Comparison of ENCODE assay signal across 22 mouse cellular contexts in genomic region chr19:24987355-24987754, GRCm38 (mm10). TPM values are rescaled to one million over a fixed set of nuclear protein-coding genes. Genes with fewer than 3 reads are reported as not detected.
DNase-seq lines count a peak whose midpoint lies in the region; ATAC-seq lines count a peak whose summit lies in the region.
"Had no signal": no experiment of that assay in that cellular context is flagged by ENCODE, and none has a peak within 500 bp of the region (broad histone marks: within the 10 kb centered on the region; RNA-seq: fewer than 3 reads in every experiment).

No protein-coding gene starts in this region.

- H3K4me2 ChIP-seq in liver, embryonic 16.5 days (ENCODE audit: low read depth, low read length) = no peak overlapping the region
- H3K4me2 ChIP-seq: embryonic facial prominence, embryonic 13.5 days; forebrain, embryonic 13.5 days; heart, embryonic 11.5 days; heart, embryonic 15.5 days; hindbrain, embryonic 14.5 days had no signal

- no peak for ATAC-seq in liver, embryonic 16.5 days (ENCODE audit: low read depth)
- peak; percentile 51 for ATAC-seq in granulocyte monocyte progenitor cell, adult 5-6 weeks (replicated peaks; ENCODE audit: poor library complexity, severe bottlenecking)
- ATAC-seq in erythroblast, adult 5-6 weeks (replicated peaks; ENCODE audit: low FRiP score, poor library complexity, severe bottlenecking) = no peak
- ATAC-seq: activated CD4-positive, CD25-positive, alpha-beta regulatory T cell, adult 4 months; forebrain, embryonic 13.5 days; Patski had no signal

- H3K4me3 ChIP-seq in liver, embryonic 16.5 days (ENCODE audit: low read depth, low read length) = no peak overlapping the region
- H3K4me3 ChIP-seq in megakaryocyte, embryonic 14.5 days (replicated peaks) = peak overlapping the region; percentile 15
- H3K4me3 ChIP-seq: embryonic facial prominence, embryonic 13.5 days; forebrain, embryonic 13.5 days; gastrocnemius, adult 2 months; heart, embryonic 15.5 days; hindbrain, embryonic 10.5 days had no signal

- H3K36me3 ChIP-seq in liver, embryonic 16.5 days (ENCODE audit: control insufficient read depth, insufficient read depth) = no peaks in the 10 kb centered on the region
- H3K36me3 ChIP-seq in megakaryocyte, embryonic 14.5 days (replicated peaks; ENCODE audit: low read length) = peaks cover 5% of the 10 kb centered on the region
- H3K36me3 ChIP-seq: embryonic facial prominence, embryonic 13.5 days; heart, embryonic 15.5 days; hindbrain, embryonic 10.5 days had no signal

- 22% methylated on average over 4 of the region's 4 CpGs for WGBS in liver, embryonic 16.5 days (ENCODE audit: insufficient replicate concordance)

- peaks cover 9% of the 10 kb centered on the region for H3K4me1 ChIP-seq in liver, embryonic 16.5 days (ENCODE audit: control insufficient read depth, low read depth, low read length)
- H3K4me1 ChIP-seq in megakaryocyte, embryonic 14.5 days = peaks cover 70% of the 10 kb centered on the region
- H3K4me1 ChIP-seq: embryonic facial prominence, embryonic 13.5 days; forebrain, embryonic 13.5 days; hindbrain, embryonic 10.5 days had no signal

- H3K27me3 ChIP-seq in liver, embryonic 16.5 days (ENCODE audit: control insufficient read depth, insufficient read depth, low read depth, low read length) = no peaks in the 10 kb centered on the region
- H3K27me3 ChIP-seq in megakaryocyte, embryonic 14.5 days (replicated peaks) = no peaks in the 10 kb centered on the region
- H3K27me3 ChIP-seq: embryonic facial prominence, embryonic 13.5 days; forebrain, embryonic 13.5 days; heart, embryonic 15.5 days; Patski had no signal

- H3K9ac ChIP-seq in liver, embryonic 16.5 days (ENCODE audit: low read depth, low read length) = no peak overlapping the region
- H3K9ac ChIP-seq: embryonic facial prominence, embryonic 13.5 days; forebrain, embryonic 13.5 days; heart, embryonic 15.5 days; hindbrain, embryonic 14.5 days had no signal

- H3K27ac ChIP-seq in liver, embryonic 16.5 days (ENCODE audit: low read length) = 0 out of 2 replicates have a peak overlapping the region, but pooled peaks have one; percentile 11
- H3K27ac ChIP-seq: embryonic facial prominence, embryonic 13.5 days; forebrain, embryonic 13.5 days; gastrocnemius, adult 2 months; heart, embryonic 15.5 days; hindbrain, embryonic 10.5 days; hindbrain, embryonic 14.5 days had no signal

- no peak for DNase-seq in liver
- DNase-seq in embryo, embryonic 10.5 days (ENCODE audit: low spot score) = no peak
- no peak for DNase-seq in ovary, postnatal 14 days (ENCODE audit: low spot score)
- DNase-seq: adrenal gland, postnatal 14 days; cerebellum, adult 8-10 months; cerebellum, postnatal 14 days; gastrocnemius, adult 2 months; gastrocnemius, postnatal 25 days; heart, adult 18-20 months; heart, postnatal 14 days had no signal

- H3K9me3 ChIP-seq in liver, embryonic 16.5 days (replicated peaks; ENCODE audit: control insufficient read depth, low read length) = no peaks in the 10 kb centered on the region
- H3K9me3 ChIP-seq in megakaryocyte, embryonic 14.5 days = no peaks in the 10 kb centered on the region
- H3K9me3 ChIP-seq: embryonic facial prominence, embryonic 13.5 days; forebrain, embryonic 13.5 days; heart, embryonic 15.5 days; hindbrain, embryonic 10.5 days had no signal

RNA-seq across cellular contexts. Expression of gene Dock8, which starts 12.0 kb away (rescaled TPM):
- 6.2 and 8.4 TPM in 2 replicates for polyA plus RNA-seq in liver, embryonic 16.5 days (2015; fragmentation: Nextera tagmentation; extraction: Ambion mirVana)
- 100 and 126 TPM in 2 replicates for total RNA-seq in granulocyte monocyte progenitor cell, adult 5-6 weeks (2014; fragmentation: Nextera tagmentation)
- 46.1 and 58.8 TPM in 2 replicates for total RNA-seq in granulocyte monocyte progenitor cell, adult 5-6 weeks (2017)
- 7.9 and 18.0 TPM in 2 replicates for polyA plus RNA-seq in megakaryocyte, embryonic 14.5 days (2012; ENCODE audit: insufficient read depth, low replicate concordance)
- total RNA-seq in erythroblast, adult 5-6 weeks (2015; ENCODE audit: low replicate concordance) = 31.9 and 33.2 TPM in 2 replicates
- total RNA-seq in erythroblast, adult 5-6 weeks (2017; ENCODE audit: low replicate concordance) = 14.4 and 22.0 TPM in 2 replicates

RNA-seq across cellular contexts. Expression of gene Cbwd1, which starts 25.9 kb away (rescaled TPM):
- 6.8 and 8.3 TPM in 2 replicates for polyA plus RNA-seq in liver, embryonic 16.5 days (2015; fragmentation: Nextera tagmentation; extraction: Ambion mirVana)
- 5.3 and 14.2 TPM in 2 replicates for total RNA-seq in granulocyte monocyte progenitor cell, adult 5-6 weeks (2014; fragmentation: Nextera tagmentation)
- 24.6 and 37.7 TPM in 2 replicates for total RNA-seq in granulocyte monocyte progenitor cell, adult 5-6 weeks (2017)
- polyA plus RNA-seq in megakaryocyte, embryonic 14.5 days (2012; ENCODE audit: insufficient read depth, low replicate concordance) = 0.56 TPM in 1 of 2 replicates, not detected in the other
- 1.5 and 14.4 TPM in 2 replicates for total RNA-seq in erythroblast, adult 5-6 weeks (2015; ENCODE audit: low replicate concordance)
- 6.2 and 12.4 TPM in 2 replicates for total RNA-seq in erythroblast, adult 5-6 weeks (2017; ENCODE audit: low replicate concordance)
